Mouse (Mus musculus) cerebellum, postnatal 10 days (tissue): Measurements from ENCODE around the gene Tacc3.

Experiments
- DNase-seq, 2 experiments: peaks; one replicate each; pipeline ENCODE4 v3.0.0; 2021; ENCODE audit warnings: mixed read lengths in 2 of 2

Tacc3 gene

DNA sequence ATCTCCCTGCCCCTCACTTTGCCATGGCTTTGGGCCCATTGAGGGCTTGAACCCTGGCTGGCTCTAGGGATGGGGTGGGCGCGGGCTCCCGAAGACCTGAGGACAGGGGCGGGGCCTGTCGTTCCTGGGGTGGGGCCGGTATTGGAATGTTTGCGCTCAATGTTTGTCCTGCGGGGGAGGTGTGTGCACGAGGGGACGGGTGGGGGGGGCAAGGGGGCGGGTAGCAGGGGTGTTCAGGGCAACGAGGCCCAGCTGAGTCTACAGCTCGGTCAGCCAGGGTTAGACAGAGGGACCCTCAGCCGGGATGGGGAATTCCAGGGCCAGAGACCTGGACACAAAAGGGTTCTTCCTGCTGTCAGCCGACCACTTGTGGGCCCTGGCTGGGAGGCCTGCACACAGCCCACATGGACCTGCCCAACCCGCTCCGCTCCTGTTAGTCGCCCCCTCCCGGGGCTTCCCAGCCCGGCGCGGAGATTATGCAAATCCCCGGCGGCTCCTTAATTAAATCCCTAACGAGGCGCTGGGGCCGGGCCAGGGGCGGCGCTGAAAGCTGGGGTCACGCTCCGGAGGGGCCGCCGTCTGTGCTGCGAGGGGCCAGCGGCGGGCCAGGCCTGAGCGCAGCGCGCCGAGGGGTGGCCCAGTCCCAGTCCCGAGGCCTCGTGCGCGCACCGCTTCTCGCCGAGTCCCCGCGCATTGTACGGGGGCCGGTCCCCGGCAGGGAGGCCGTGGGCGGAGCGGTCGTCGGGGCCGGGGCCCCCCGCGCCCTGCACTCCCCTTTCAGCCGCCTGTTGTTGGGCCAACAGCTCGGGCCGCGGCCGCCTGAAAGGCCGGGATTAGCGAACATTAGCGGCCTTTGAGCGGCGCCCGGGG lies 37.2 kb downstream of the Tacc3 start:
- DNase-seq, result peak; percentile 48 to 59

DNA sequence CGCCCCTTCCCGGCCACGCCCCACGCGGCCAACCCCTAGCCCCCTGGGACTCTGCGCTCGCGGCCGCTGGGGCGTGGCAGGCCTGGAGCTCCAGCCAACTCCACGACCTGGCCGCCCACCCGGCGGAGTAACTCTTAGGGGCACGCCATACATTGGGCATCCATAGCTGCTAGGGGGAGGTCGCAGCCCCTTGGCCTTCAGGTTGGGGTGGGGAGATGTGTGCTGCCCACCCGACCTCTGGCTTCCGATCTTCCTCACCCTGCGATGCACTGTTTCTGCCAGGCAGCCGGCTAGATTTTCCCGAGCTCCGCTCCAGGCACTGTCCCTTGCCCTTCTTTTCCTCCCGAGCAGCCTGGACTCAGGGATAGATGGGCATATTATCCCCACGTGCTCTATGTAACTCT lies 37.8 kb downstream of the Tacc3 start:
- peak in 1 of 2 experiments; percentile 41 for DNase-seq

DNA sequence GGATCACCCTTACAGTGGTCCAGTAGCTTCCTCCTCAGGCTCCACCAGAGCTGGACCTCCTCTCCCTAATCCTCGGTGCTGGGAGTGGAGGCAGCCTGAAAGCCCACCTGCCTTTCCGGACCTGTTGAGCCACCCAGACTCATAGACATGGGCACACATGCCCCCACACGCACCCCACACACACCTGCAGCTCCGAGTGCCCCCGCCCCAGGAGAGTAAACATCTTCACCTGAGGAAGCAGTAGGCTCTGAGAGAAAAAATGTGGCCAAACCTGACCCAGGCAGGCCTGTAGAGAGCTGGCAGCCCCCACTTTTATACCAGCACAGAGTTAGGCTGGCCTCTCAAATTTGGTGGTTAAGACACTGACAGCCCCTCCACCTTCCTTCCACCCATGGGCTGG lies 38.5 kb downstream of the Tacc3 start:
- DNase-seq, result no peak

DNA sequence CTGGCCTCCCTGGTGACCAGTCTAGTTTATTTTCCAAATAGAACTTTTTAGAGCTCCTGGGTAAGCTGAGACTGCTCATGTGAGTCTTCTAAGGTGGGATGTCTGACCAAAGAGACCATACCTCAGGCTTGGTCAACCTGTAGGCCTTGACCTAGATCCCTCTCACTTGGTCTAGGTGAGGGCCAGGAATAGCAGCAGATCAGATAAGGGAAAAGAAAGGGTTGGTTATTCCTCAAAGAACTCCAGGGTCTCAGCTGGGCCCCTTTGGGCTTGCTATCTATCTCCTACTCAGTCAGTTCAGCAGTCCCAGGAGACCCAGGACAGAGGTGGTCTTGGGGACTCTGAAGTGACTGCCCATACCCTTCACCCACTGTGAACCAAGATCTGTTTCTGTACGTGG lies 39.6 kb downstream of the Tacc3 start:
- DNase-seq, result no peak

DNA sequence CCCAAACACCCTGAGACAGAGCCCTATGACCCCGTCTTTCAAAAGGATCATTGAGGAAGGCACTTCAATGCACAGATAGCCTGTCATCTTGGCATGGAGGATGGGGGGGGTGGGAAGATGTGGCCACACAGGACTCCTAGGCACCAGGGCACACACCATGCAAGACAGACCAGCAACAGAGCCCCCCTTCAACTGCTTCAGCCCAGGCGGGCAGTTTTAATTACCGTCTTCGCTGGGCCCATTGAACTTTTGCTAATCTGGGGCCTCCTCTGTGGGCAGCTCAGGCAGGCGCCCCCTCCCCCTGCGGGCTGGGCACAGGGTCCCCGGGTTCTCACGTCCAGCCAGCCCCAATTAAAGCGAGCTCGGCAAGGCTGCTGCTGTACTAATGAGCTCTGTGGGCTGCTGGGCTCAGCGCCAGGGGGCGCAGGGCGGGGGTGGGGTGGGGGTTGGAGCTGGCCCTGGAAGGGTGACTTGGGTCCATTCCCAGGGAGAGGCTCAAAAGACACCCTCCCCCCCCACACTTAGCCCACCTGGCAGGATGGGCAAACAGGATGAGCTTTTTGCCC lies 40.1 kb downstream of the Tacc3 start:
- DNase-seq, result peak; percentile 50 to 69

DNA sequence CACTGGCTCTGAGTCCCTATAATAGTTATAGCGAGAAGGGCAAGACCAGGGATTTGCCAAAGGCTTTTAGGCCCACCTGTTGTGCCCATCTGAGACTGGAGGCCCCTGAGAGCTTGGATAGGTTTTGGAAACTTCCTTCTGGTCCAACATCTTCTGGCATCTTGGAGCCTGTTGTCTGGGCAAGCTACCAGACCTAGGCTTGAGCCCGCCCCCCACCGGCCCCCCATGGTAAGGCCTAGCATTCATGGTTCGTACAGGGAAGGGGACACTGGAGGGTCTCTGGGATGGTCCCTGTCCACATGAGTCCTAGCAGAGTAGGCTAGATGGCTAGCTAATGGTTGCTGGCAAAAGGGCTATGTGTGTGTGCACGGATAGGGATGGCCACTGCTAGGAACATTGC lies 40.7 kb downstream of the Tacc3 start:
- peak in 1 of 2 experiments; percentile 51 for DNase-seq

DNA sequence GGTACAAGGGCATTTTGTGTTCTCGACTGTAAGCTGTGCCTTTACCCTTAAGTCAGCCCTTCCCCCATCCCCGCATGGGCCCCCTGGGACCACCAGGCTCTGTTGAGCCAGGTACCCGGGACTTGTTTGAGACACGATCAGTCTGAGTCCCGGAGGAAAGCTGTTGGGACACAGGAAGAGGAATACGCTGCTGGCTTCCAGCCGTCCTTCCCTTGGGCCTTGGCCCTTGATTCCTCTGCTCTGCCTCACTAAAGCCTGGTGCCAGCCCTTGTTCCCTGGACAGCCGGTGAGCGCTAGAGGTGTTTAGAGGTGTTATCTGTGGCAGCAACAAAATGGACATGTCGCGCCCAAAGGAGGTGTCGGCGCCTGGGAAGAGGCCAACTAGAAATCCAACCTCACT lies 42.1 kb downstream of the Tacc3 start:
- DNase-seq, result no peak

DNA sequence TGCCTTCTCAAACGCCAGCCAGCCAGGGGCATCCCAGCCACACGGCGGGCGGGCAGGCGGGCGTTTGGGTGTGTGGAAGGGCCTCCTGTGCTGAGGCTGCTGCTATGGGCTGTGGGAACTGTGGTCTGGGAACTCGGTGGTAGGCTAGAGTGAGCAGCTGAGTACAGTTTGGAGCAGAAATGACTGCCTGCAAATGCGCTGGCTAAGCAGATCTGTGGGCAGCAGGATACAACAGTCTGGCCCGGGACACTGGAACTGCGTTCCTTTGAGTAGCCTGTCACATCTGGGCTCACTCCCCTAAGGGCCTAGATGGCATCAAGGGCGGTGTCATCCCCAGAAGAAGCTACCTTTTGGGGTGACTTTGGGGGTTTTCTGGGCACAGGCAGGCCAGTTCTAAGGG lies 43.9 kb downstream of the Tacc3 start:
- no peak for DNase-seq

DNA sequence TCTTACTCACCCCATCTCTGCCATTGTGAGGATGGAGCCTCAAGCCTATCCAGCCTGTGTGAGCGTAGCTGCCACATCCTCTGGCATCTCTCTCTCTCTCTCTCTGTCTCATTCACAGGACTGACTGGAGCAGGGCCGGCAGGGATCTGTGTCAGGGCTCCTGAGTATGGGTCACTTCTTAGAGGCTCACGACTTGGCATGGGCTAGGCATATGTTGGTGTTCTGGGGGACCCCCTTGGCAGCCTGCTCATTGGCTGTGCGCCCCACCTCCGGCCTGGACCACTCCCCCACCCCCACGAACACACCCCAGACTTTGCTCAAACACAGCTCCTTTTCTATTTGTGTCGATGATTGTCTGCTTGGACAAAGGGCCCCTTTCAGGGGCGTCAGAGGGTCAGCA lies 46.1 kb downstream of the Tacc3 start:
- no peak for DNase-seq

DNA sequence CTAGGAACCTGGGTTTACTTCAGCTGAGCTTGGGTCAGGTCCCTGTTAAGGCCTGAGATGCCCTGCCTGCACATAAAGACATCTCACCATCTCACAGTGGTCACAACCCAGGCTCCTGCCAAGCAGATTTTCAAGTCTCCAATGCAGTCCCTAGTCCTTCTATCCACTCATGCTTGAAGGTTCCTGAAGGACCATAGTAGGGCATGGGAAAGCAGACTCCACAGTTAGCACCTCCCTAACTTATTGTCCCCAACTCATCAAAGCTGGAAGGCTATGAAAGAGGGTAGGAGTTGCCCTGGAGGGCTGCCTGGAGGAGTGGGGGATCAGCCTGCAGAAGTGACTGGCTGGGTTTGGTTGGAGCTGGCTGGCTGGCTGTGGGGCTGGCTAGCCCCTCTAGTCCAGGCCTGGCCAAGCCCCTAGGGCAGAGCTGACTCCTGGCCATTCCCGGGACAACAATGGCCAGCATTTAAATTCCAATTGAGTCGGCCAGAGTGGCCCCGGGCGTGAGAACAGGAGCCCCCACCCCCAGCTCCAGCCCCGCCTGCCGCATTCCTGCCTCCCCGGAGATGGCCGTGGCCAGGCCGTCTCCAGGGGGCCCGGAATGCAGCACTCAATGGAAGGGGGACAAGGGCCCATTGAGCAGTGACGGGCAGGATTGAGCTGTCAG lies 47.1 kb downstream of the Tacc3 start:
- peak; percentile 46 to 68 for DNase-seq

DNA sequence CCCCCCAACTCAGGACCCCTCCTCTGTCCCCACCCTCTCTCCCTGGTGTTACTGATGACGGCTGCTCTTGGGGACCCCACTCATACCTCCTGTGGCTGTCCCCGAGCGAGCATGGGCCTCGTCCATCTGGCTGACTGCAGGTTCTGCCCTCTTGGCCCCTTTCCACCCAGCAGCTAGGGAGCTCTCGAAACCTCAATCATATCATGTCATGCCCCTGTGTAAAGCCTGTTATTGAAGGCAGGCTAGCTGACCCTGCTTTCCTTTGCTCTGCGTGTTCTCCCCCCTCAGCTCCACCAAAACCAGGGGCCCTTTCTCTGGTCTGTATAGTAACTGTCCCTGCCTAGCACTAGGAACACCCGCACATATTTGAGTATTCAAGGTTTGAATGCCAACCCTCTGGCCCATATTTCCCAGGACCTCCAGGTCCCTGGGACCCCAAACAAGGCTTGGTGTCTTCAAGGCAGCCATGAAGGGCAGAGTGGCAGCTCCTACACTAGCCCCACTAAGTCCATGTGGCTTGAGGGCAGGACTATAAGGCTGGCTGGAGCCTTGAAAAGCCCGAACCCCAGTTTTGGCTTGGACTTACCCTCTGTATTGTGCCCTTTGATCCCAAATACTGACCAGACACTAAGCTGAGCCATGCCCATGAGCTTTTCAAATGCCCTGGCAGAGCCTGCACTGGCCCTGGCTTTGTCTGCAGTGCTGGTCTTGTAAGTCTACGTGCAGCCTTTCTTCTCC lies 47.9 kb downstream of the Tacc3 start:
- peak; percentile 57 to 66 for DNase-seq

DNA sequence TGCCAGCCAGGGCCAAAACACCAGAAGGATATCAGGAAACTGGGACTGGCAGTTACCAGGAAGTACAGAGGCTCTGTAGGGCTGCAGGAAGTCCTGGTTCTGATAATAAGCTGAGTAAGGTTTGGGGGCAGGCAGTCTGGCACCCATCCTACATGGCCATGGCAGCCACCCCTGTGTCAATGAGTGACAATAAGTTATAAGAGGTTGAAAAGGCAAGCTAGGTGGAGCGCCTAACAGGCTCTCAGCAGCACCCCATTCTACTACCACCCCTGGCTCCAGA lies 48.4 kb downstream of the Tacc3 start:
- DNase-seq, result no peak

DNA sequence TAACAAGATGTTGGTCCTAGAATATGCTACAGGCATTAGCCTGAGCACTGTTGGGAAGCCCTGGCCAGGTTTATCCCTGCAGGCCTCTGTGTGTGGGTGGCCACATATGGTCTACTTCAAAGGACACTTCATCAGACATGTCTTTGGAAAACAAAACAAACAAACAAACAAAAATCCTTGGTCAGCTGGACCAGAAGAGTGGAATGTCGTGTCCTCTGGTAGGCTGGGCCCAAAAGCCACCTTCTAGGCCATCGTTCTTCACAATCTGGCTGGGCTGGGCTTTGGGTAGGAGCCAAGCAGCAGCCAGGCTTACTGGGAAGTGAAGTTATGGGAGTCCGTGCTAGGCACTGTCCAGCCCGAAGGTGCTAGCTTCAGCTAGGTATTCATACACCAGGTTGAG lies 49.2 kb downstream of the Tacc3 start:
- DNase-seq, result no peak

DNA sequence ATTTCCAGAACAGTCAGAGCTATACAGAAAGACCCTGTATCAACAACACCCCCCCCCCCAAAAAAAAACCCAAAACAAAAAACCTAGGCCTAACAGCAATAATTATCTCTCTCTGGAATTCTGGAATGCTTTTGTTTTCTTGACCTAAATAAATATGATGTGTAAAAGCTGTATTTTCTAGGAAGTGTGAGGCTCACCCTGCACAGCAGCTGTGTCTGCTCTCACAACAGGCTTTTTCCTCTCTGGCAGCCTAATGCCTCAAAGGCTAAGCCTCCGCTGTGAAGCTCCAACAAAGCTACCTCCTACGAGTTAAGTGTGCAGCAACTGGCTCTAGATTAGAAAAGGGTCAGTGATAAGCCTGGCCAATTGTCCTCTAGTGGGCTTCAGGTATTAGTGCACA lies 51.1 kb downstream of the Tacc3 start:
- DNase-seq, result no peak

DNA sequence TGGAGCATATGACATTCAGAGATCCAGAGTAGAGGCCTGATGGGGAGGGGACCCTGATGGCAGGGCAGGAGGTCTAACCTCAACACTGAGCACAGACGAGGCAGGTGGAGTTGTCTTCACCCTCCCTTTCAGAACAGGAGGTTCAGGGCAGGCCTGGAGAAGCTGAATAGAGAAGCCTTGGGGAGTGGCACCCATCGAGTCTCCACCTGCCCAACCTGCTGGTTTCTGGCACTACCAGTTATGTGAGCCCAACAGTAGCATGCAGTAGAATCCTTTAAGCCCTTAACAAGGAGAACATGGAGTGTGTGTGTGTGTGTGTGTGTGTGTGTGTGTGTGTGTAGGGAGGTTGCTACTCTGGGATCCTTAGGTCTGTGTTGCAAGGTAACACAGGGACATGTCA lies 54.6 kb downstream of the Tacc3 start:
- DNase-seq, result no peak

DNA sequence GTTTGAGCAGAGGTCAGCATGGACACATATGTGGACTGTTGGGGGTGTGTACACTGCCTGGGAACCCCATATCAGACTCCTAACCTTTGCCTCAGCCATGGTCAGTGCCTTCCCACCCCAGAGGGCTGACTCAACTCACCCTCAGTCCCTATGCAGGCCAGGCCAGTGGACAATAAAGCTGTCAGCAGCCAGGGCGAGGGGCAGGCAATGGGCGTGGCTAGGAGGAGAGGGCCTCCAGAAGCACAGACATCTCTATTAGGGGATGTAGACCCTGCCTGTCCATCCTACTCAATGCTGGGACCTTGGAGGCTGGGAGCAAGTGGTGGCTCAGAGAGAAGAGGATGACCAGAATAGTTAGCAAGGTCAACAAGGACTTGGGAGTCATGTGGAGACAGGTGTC lies 57.3 kb downstream of the Tacc3 start:
- DNase-seq, result no peak

DNA sequence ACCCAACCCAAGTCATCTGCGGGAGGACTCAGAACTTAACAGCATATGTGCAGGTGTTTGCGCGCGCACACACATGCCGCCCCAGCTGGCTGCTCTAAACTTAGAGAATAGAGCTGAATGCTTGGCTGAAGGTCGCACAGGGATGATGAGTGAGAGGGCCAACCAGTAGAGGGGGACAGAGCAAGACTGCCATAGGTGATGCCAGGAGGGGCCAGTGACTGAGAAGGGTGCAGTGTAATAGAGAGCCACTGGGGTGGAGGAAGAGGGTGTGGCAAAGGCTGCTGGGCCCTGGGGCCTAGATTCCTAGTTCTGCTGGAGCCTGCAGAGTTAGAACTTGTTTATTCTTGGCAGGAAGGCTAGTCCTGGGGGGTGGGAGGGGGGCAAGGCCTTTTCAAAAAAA lies 58.5 kb downstream of the Tacc3 start:
- DNase-seq, result no peak

DNA sequence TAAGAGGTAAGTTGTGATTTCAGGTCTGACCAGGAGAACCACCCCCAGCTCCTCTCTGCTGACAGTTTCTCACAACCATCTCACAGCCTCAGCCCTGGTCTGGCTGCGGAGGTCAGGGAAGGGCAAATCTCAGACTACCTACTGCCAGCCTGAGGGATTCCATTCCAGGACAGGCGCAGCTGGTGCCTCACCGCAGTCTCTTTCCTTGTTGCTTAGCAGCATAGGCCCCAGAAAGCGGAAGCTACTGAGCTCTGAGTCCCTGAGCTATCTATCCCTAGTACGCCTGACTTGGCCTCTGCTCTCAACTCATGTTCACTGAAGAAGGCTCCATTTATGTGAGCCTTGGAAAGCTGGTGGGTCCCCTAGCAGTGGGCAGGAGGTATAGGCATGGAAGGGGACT lies 60.5 kb downstream of the Tacc3 start:
- DNase-seq, result no peak

DNA sequence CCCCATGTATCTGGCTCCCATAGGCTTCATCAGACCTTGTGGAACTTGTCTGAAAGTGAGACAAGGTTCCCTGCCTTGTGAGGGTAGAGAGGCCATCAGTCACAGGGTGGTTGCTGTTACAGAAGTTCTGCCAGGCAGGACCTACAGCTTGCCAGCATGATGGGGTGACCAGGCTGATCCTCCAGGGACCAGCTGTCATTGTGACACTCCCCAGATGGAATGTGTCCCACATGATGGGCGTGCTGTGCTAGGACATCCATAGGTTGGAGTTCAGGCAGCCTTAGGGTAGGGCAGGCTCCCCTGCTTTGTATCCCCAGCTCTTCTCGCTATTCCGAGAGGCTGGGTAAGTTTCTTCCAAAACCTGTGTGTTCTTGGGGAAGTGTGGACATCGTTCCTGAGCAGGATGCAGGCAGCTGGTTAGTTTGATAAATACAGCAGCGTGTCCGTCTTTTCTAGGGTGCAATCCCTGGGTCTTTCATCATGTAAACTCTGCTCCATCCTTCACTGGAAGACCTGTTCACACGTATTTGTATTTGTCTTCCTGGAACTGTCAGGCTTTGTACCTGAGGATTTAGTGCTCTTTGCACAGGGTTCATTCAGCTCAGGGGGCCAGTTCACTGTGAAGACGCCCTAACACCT lies 63.0 kb downstream of the Tacc3 start:
- DNase-seq, result no peak

DNA sequence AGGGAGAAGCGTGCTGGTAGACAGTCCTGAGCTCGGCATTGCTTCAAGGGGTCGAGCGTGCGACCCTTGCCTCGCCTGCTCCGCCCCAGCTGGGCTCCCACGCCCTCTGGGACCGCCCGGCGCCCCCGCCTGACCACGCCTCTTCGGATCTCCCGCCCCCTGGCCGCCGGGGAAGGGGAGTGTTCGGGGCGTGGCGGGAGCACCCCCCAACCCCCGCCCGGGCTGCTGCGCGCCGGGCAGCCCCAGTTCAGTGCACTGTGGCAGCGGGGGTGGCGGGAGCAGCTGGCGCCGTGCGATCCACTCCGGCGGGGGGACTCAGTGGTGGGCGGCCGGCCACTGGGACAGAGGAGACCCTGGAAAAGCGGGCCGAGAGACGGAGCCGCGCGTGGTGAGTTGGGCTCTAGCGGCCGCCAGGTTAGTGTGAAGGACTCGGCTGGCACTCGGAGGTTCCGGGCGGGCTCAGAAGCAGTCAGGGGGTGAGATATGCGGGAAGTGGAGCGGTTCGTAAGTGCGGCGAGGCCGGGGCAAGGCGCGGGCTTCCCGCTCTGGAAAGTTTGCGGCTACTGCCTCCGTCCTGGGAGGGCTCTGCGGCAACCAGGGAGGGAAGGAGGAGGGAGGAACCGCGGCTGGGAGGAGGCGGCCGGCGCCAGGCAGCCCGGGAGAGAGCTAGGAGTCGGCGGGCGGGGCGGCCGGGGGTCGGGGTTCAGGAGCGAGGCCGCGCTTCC lies 63.8 kb downstream of the Tacc3 start, which contains the start of gene Fgfr3:
TSS of gene Fgfr3 (plus strand) at position 134 of the 725 bp plus-strand sequence.
- peak; percentile 52 to 65 for DNase-seq

DNA sequence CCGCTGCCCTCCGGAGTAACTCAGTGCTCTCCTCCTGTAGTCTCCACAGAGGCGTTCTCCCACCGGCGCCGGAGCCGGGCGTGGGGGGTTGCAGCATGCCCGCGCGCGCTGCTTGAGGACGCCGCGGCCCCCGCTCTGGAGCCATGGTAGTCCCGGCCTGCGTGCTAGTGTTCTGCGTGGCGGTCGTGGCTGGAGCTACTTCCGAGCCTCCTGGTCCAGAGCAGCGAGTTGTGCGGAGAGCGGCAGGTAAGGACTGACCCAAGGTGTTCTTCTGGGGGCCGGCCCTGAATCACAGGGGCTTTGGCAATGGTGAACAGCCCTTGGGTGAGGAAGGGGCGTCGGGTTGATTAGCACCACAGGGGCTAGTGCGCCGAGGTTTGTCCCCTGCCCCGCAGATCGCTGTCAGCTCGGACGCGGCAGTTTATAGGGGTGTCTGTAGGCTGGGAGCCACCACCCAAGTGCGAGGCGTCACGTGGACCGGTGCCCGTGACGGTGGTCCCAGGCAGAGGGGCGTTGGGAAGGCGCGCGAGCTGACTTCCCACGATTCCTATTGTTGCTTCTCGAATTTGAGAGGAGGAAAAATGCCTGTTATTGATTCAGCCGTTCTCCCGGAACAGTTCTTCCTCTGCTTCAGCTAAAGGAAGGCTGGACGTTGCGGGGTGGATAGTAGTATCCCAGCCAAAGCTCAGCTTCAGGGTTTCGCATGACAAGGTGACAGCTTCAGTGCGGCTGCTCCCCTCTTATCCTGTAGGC lies 64.5 kb downstream of the Tacc3 start:
- DNase-seq, result peak in 1 of 2 experiments; percentile 32
